Mouse (Mus musculus) heart, postnatal 36 days (tissue): ENCODE measurements around the gene Ubp1. TPM values are rescaled to one million over a fixed set of nuclear protein-coding genes. Genes with fewer than 3 reads are reported as not detected.

Experiments used
- DNase-seq, 2 experiments: peaks; one replicate each; pipeline ENCODE4 v3.0.0; 2021 to 2022
- intact Hi-C: fragments of 180-260 bp; cut with DNase I; formaldehyde crosslinking; loops from one replicate; pipeline ENCODE4 v1.15.1; 2025
- total RNA-seq, 2 experiments: library from RNA; stranded (reverse); gene quantifications; 2 replicates each; pipeline ENCODE4 v1.2.3; 2021

Gene Ubp1
- total RNA-seq, 2 experiments from 2014 or later = 24.9 to 25.7 TPM

DNA sequence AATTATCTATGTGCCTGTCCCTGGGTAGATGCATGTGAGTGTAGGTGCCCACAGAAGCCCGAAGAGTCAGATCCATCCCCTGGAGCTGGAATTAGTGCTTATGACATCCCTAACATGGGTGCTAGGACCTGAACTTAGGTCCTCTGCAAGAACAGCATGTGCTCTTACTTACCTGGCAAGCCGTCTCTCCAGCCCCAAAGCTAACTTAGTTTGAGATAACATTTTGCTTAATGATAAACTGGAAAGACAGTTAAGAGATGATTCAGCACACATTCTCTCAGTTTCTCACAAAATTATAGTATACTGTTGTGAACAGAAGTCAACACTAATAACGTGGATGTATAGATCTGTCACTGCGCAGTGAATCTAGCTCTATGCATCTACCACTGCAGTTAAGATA, 36.1 kb downstream of the Ubp1 start:
- no peak for DNase-seq
- intact Hi-C loops = no loop called here

DNA sequence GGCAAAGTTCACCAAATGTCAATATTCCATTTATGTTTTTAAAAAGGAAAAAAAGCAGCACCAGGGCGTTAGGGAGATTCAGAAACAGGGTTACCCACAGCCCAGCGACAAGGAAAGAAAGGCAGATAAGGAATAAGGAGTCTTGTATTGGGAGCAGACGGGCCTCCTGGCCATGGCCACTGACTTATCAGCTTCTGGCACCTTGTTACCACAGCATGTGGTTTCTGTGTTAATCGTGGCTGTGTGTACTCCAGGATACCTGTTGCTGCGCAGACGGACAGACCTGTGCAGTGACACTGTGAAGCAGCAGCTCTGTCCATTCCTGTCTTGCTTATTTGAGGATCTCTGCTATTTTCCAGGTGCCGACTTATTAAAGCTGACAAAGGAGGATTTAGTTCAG, 38.2 kb downstream of the Ubp1 start:
- no peak for DNase-seq
- intact Hi-C loops = no loop called here

DNA sequence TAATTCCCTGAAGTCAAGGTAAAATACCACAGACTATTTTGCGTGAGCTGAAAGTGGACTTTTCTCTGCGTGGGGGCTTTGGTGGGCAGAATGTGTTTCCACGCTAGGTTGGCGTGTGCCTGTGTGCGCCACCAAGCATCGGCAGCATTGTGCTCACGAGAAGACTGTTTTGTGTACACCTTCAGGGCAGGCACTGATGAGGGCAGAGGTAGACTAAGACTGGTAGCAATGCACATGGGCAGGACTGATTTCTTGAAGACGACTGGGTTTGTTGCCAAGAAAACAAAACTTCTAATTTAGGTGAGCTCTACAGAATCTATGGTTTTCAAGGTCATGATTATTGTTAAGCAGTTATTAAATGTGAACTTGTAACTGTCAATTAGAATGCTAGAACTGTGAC, 38.7 kb downstream of the Ubp1 start:
- intact Hi-C loops = no loop called here
- no peak for DNase-seq

DNA sequence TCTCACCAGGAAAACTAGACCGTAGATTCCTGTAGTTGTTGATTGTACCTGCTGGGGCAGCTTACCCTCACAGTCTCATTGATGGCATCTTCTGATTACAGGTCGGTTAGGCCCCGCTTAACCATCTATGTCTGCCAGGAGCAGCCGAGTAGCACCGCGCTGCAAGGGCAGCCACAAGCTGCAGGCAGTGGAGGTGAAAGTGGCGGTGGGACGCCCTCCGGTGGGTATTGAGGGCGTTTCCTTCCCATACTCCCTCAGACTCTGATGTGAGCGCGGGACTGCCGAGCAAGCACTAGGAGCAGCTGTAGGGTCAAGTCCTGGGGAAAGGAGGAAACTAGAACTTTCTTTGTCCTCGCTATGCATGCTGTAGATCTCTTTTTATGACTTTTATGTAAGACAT, 39.3 kb downstream of the Ubp1 start:
- DNase-seq = no peak
- intact Hi-C loops = no loop called here

DNA sequence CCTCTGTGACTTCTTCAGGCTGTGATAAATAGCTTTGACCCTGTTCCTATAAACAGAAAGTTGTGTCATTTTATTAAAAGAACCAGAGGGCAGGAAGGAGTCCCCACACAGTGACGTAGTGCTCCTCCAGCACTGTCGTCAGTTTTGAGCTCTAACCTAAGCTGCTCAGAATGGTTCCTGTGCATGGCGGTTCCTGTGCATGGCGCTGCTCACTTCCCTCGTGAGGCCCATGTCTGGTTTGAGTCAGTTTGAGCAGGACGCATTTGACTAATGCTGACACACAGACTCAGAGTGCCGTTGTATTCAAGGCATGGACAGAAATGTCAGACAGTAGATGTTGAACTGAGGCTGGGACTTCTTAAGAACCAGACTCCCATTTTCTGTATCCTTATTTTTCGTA, 40.9 kb downstream of the Ubp1 start:
- no peak for DNase-seq
- intact Hi-C loops = no loop called here

DNA sequence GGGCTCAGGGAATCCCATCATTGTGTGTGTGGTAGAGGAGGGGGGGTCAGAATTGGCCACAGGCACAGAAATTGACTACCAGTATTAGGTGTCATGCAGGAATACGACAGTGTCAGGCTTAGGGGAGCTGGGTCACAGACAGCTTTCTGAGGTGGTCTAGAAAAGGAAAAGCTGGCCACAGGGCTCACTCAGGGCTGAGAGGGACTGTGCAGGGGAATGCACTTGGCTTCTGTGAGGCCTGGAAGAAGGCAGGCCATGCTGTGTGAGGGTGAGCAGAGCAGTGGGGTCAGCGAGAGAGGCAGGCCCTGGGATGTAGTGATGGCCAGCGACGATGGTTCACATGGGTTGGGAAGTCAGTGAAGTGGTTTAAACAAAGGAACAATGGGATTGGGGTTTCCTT, 43.1 kb downstream of the Ubp1 start:
- intact Hi-C loops = no loop called here
- no peak for DNase-seq

DNA sequence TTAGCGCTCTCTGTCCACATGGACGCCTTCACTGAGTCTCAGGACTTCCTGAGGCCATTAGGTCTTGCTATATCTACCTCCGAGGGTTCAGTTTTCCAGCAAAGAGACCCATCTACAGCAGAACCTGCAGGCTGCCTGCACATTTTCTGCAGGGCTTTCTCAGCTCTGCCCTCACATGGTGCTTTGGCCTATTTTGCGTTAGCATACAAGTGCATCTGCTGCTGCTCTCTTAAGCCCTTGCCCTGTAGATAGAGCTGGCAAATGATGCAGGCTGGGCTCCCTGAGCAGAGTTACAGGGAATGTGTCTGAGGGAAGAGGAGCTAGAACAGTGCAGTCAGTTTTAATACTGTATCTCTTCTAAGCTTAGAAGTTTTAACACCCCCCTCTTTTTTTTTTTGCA, 44.2 kb downstream of the Ubp1 start:
- intact Hi-C loops = no loop called here
- DNase-seq = no peak

DNA sequence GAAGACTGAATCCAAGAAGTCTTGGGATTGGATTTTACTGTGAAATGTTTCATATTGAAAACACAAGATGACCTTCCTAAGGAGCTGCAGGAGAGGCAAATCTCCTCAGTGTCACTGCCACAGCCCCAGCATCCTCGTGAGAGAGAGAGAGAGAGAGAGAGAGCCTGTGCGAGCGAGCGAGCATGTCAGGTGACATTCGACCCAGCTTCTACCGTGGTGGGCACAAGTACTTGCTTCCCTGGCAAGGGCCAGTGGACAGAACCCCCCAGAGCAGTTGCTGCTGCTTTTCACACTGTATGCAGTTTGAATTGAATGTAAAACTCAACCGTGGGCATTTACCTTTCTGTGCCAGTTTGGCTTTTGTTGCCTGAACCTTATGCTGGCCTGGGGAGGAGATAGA, 44.7 kb downstream of the Ubp1 start:
- intact Hi-C loops = no loop called here
- no peak for DNase-seq

DNA sequence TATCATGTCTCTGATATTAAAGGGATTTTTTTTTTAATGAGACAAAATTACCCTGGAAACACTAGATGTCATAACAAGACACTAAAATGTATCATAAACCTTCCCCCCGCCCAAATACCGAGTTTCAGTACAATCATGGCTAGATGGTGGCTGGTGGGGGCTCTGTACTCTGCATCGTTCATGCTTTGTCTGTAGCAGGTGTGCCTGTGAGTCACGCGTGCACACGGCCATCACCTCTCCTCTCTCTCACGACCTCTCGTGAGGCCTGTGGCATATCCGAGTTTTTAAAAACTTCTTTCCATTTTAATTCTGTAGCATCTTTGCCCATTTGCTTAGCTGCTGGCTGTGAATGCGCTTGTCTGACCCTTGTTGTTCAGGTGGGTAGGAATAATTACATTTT, 45.5 kb downstream of the Ubp1 start:
- intact Hi-C loops = no loop called here
- no peak for DNase-seq

DNA sequence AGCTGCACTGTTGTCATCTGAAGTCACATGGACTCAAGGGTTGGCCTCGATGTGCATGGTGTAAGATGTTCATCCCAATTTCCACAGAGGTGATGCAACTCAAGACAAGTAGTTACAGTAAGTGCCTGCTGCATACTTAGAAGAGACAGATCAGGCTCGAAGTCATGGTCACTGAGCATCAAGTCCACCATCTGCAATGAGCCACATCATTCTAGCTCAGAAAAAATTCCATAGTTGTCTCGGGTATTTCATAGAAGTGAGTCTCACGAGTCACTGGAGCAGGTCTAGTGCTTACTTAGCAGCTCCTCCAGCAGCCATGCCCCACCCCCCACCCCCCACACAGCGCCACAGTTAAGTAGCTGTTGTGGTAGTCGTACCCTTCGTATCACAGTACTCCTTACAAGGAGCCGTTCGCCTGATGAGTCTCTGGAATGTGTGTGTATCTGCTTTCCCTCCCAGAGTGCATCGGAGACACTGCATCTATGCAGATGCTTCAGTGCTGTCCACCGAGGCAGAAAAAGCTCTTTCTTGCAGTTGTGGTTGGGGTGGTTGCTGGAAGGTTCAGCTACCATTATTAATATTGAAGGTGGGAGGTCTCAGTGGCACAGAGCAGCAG, 46.6 kb downstream of the Ubp1 start:
- DNase-seq = no peak
- intact Hi-C loops = no loop called here

DNA sequence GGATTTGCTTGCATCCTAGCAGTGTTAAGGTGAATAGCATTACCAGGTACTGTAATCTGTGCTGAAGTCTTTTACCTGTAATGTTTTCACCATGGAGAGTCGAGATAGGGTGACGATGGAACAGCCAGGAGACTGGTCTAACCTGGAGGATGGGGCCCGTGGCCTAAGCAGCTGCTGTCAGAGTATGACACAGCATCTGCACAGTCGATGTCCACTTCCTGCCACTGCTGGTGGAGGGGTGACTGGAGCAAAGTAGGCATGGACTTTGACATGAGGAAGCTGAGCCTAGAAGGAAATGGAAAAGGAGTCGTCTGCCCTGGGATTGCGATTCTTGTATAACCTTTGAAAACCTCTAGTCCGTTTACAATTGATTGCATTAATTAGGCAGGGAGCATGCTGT, 47.9 kb downstream of the Ubp1 start:
- intact Hi-C loops = no loop called here
- no peak for DNase-seq

DNA sequence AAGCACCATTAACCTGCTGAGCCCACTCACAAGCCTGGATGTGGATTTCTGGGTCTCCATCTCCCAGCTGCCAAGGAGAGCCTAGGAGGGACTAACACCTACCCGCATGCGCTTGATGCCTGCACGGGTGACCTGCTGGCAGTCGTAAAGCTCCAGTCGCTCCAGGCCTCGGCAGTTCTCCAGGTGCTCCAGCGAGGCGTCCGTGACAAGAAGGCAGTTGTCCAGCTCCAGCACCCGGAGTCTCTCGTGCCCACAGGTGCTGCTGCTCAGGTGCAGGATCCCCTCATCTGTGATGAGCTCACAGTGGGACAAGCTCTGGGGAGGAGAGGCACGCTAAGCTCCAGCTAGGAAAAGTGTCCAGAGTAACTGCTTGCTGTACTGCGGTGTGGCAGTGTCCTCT, 48.6 kb downstream of the Ubp1 start:
- intact Hi-C loops = no loop called here
- DNase-seq = peak; percentile 16 to 20

DNA sequence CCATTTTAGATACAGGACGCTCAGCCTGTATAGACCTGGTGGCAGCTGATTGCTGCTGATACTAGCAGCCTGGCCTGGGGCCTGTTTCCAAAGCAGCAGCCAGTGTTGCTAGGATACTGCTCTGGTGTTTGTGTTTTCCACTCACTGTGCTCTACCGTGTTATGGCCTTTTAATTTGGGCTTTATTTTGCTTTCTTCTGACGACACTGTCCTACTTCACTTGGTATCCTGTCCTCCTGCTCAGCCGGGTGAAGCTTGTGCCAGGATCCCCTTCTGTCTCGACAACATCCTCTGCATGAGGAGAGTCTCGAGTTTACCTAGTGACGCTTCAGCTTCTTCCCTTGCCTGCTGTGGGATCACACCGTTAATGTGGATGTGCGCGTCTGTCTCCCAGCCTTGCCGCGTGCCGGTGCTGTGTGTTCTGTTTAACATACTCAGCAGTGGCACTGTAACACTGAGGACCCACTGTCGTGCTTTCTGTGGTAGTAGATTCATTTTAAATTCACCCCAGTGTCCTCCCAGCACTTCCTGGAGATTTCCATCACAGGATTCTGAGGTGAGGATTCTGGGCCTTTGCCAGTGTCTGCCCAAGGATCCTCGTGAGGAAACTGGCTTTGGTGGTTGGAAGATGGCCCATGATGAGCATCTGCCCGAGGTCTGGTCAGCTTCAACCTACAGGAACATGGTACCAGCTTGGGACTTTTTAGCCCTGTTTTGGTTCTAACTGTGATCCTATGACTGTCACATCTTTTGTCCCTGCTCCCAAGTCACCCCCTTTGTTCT, 50.6 kb downstream of the Ubp1 start:
- intact Hi-C loops = no loop called here
- DNase-seq = peak; percentile 50 to 55

DNA sequence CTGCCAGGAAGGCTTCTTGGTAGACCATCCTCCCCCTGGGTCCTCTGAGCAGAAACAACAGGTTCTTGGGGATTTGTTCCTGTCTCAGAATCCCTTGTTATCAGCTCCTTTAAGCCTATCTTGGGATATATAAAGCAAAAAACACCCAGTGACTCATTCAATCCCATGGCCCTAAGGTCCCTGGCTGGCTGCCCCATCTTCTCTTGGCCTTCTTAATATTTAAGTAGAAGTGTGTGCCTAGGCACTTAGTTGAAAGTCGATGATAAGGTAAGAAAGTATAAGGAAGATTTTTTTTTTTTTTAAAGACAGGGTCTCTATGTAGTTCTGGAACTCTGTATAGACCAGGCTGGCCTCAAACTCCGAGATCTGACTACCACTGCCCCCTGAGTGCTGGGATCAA, 51.7 kb downstream of the Ubp1 start:
- intact Hi-C loops = no loop called here

DNA sequence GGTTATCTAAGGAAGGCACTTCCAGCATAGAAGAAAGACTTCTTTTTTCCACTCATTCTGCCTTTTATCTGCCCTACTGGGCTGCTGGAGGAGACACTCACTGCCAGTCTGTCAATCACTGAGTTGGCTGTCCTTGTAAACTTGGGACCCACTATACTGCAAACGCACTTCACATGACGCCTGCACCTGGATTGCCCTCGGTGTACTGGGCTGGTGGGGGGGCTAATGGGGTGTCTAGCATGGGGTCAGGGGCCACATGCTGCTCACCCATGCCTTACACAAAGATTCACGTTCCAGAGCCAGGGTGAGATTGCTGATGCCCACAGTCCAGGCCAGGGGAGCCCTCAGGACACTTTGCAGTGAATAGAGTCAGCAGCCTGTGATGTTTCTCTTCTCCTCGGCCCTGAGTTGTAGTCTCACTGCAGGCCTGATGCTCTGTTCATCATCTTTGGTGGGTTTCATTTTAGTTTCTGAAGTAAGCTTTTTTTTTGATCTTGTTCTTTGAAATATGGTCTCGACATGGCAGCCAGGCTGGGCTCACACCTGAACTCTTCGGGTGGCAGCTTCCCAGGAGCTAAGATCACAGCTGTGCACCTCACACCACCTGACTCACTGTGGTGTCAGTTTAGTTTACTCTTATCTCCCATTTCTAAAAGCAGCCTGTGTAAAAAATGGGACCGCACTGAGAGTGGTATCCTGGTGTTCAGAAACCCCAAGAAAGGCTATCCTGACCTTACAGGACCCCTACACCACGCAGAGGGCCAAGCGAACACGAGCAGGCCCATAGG, 52.3 kb downstream of the Ubp1 start:
- no peak for DNase-seq
- intact Hi-C loops = no loop called here

More for the DNA sequence above, 51.7 kb downstream of the Ubp1 start:
- no peak for DNase-seq

DNA sequence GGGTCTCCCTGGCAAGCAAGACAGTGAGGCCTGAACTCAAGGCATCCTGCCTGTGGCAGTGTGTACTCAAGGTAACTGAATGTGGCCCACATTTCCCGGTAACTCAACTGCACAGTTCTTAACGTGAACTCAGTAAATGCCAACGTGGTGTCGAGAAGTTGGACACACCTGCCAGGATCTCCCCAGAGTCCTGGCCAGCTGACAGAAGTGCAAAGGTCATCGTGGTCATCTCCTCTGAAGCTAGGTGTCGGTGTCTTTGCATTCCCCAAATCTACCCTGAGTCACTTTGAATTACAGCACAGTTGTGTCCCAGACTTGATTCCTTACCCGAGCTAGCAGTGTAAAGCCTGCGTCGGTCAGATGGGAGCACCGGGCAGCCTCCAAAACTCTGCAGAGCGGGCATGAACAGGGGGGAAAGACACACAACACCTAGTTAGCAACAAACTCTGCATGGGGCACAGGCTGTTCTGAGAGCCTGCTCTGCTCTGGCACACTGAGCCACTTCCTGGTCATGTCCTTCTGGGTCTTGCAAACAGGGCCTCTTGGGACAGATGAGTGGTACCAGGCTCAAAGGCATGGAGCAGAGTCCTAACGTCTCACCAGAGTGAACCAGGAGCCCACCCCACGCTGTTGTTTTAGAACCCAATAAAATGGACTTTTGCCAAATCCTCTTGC, 54.3 kb downstream of the Ubp1 start:
- no peak for DNase-seq
- intact Hi-C loops = no loop called here

DNA sequence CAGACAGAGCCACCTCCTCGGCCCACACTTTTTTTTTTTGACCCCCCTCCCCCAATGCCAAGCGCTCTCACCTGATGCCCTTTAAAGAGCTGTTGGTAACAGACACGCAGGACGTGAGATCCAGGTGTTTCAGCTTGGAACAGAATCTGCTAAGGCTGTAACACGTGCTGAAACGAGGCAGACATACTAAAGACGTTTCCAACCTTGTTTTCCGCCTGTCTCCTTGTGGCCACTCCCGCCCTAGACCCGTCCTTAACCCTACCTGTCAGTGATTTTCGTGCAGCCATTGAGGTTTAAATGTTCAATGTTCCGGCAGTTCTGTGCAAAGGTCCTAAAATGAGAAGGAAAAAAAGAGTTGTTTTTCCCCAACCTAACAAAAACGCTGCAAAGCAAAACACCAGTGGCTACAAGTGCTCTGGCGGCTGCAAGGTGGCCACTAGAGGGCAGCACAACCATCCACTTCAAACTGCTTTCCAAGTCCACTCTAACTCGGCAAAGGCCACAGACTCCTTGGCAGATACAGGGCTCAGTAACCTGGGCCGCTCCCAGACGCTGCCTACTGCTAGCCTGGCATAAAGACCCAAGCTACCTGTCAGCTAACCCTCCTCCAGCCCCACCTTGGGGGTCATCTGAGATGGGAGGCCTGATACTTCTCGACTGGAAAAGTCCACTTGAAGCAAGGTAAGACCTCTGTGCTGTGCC, 60.0 kb downstream of the Ubp1 start:
- DNase-seq = peak; percentile 80 to 86
- intact Hi-C loops = loop anchor here (1.0 kb wide), 1 partner anchor 126 kb away; no protein-coding TSS in a partner anchor

DNA sequence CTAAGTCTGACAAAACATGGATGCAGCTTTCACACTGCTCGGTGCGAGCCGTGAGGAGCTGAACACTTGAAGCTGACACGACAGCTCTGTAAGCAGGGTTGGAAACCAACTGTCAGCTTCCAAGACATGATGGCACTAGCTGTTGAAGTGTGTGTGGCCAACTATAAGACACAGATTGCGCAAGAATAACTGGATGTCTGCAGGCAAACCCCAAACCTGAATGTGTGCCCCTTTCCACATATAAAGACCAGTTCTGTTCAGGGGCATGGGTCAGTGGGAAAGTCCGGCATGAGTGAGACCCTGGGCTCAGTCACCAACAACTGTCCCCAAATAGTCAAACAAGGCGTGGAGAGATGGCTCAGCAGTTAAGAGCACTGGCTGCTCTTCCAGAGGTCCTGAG, 62.1 kb downstream of the Ubp1 start:
- DNase-seq = no peak
- intact Hi-C loops = no loop called here

DNA sequence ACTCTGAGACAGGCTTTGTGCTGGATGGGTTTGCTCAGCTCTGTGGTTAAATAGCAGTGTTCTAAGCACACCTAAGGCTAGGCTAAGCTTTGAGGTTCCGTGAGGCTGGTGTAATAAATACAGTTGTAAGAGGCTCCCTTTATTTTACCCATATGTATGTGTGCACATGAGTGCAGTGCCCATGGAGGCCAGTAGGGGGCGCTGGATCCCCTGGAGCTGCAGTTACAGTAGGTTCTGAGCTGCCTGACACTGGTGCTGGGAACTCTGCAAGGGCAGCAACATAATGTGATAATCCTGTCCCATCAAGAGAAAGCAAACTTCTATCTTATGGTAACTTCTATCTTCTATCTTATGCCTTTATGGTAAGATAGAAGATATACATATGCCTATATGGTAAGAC, 67.6 kb downstream of the Ubp1 start:
- intact Hi-C loops = no loop called here
- no peak for DNase-seq

DNA sequence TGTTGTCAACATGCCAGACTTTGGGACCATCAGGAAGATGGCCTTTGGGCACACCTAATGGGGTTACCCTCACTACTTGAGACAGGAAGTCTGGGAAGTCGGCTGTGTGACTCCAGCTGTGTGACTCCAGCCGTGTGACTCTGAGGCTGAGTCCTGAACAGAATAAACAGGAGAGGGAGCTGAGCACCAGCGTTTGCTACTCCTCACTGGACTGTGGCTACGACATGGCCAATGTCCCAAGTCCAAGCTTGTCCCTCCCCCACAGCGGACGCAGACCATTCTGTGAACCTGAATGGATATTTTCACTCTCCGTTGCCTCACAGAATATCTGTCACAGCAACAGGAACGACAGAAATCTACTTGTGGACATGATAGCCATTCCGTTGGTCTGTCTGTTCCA, 76.1 kb downstream of the Ubp1 start:
- intact Hi-C loops = no loop called here
- no peak for DNase-seq
